Mouse (Mus musculus): ENCODE measurements around the gene Pdxk.

DNA sequence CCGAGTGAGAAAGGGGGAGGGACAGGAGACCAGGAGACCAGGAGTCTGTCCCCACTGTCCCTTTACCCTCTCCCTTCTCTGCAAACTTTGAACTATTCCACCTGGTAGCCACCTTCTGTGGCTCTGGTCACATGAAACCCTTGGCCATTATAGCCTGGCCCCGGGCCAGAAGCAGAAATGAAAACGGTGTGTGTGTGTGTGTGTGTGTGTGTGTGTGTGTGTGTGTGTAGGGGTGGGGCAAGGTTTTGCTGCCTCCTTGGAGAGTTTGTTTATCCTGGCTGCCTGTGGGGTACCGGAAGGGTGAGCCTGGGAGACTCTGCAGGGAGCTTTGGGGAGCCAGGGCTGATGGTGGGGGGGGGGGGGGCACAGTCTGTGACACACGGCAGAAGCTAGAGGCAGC, 4.3 kb downstream of the Pdxk start:
- TF ChIP-seq GATA1 (IDR thresholded peaks at IDR 0.05; ENCODE audit: low read length) (no peak), TAL1 (IDR thresholded peaks at IDR 0.05; ENCODE audit: low read length) (no peak)
